Mouse (Mus musculus) kidney, adult 2 months (tissue): ENCODE data around the gene Aldh3b3.

Source experiments
- CTCF ChIP-seq: fragments of 200-500 bp; conservative IDR thresholded peaks from 2 replicates; pipeline ENCODE4 v1.5.1; 2011; ENCODE audit warnings: low read depth, mild to moderate bottlenecking, control low read depth, low read length, moderate library complexity, mixed read lengths; ENCODE audit not compliant: insufficient read depth, insufficient read length
- POLR2A ChIP-seq: fragments of 200-500 bp; IDR thresholded peaks from one replicate; pipeline ENCODE4 v1.6.1; 2011; ENCODE audit warnings: low read depth, low read length, control low read depth

- TF ChIP-seq CTCF (no peak), POLR2A (no peak)
These were observed 52.6 kb downstream of the Aldh3b3 start for GRCm38 (mm10) chr19:4011086-4011485.
